Mouse (Mus musculus) lung, embryonic 16.5 days (tissue): ENCODE data around the gene Wfdc12. TPM values are rescaled to one million over a fixed set of nuclear protein-coding genes. Genes with fewer than 3 reads are reported as not detected.

Source experiments
- ATAC-seq: fragments of 200-750 bp; cut with Nextera tagmentation; 2 replicates; pipeline ENCODE4 v1.8.0; 2017; ENCODE audit warnings: low read depth, mild to moderate bottlenecking, moderate library complexity
- H3K27ac ChIP-seq: fragments of 300-500 bp; sonication (generic); 2 replicates; pipeline ENCODE4 v1.5.1; 2014; ENCODE audit warnings: mild to moderate bottlenecking, control low read depth, low read length
- H3K27me3 ChIP-seq: fragments of 300-500 bp; sonication (generic); 2 replicates; pipeline ENCODE4 v1.6.1; 2014; ENCODE audit warnings: low read depth, low read length, mixed read lengths; ENCODE audit not compliant: control insufficient read depth, insufficient read depth
- H3K36me3 ChIP-seq: fragments of 300-500 bp; sonication (generic); 2 replicates; pipeline ENCODE4 v1.6.1; 2014; ENCODE audit warnings: low read length; ENCODE audit not compliant: control insufficient read depth, insufficient read depth
- H3K4me1 ChIP-seq: fragments of 300-500 bp; sonication (generic); replicated peaks from 2 replicates; pipeline ENCODE4 v1.6.1; 2014; ENCODE audit warnings: low read length, mixed read lengths; ENCODE audit not compliant: control insufficient read depth, insufficient read depth
- H3K4me2 ChIP-seq: fragments of 300-500 bp; sonication (generic); 2 replicates; pipeline ENCODE4 v1.6.1; 2014; ENCODE audit warnings: low read depth, low read length, control low read depth
- H3K4me3 ChIP-seq: fragments of 300-500 bp; sonication (generic); 2 replicates; pipeline ENCODE4 v1.5.1; 2014; ENCODE audit warnings: mild to moderate bottlenecking, low read length, control low read depth
- H3K9ac ChIP-seq: fragments of 300-500 bp; sonication (generic); 2 replicates; pipeline ENCODE4 v1.6.1; 2014; ENCODE audit warnings: low read length, control low read depth
- H3K9me3 ChIP-seq: fragments of 300-500 bp; sonication (generic); 2 replicates; pipeline ENCODE4 v1.6.1; 2016; ENCODE audit warnings: low read length; ENCODE audit not compliant: control insufficient read depth
- WGBS: fragments of 180-500 bp; shearing (Covaris S2); extraction: QIAGEN DNeasy Blood & Tissue Kit; methylation state at CpG from one replicate; pipeline ENCODE4 v1.1.7; 2014; 5-methylcytosine and 5-hydroxymethylcytosine counted together
- polyA plus RNA-seq: library from polyadenylated mRNA; unstranded; fragments of >200 nt; fragmentation: Nextera tagmentation; extraction: Ambion mirVana; gene quantifications from 2 replicates; pipeline ENCODE4 v1.2.1, GENCODE M21; 2015

The Wfdc12 gene
- polyA plus RNA-seq, 1 experiment from 2014 or later, result 0.34 TPM

GRCm38 (mm10) chr2:164168571-164168946, 21.8 kb downstream of the Wfdc12 start:
- Histone ChIP-seq H3K4me1 (peaks cover 12% of the 10 kb centered on the region), H3K4me3 (peak overlapping the region; percentile 39), H3K27ac (no peak overlapping the region), H3K9me3 (no peaks in the 10 kb centered on the region), H3K36me3 (no peaks in the 10 kb centered on the region), H3K27me3 (peaks cover 59% of the 10 kb centered on the region), H3K9ac (no peak overlapping the region), H3K4me2 (peak overlapping the region; percentile 54)
- peak; percentile 70 for ATAC-seq
- WGBS, result 10% methylated on average over 42 of the region's 42 CpGs

DNA sequence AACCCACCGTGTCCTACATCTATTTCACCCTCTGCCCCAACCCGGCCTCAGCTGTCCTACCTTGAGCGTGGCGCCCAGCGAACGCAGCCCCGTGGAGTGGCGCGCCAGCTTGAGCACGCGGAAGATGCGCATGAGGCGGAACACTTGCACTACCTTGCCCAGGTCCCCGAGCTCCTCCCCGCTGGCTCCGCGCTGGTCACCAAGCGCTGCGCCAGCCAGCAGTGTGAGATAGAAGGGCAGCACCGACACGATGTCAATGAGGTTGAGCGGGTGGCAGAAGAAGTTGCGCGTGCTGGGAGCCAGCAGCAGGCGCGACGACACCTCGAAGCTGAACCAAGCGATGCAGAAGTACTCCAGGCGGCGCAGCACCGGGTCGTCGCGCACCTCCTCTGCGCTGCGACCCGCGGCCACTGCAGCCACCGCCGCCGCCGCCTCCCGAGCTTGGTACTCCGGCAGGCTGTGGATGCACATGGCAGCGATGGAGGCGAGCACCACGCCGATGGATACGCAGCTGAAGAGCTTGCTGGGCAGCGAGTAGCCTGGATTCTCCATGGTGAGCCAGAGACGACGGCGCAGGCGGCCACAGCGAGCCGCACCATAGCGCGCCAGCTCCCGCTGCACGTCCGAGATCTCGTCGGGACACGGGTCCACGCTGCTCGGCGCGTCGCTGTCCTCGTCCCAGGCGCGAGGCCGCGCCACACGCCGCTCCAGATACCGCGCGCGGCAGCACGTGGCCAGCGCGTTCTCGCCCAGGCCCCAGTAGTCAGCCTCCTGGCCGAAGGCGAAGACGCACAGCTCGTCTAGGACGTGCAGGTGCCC, 22.4 kb downstream of the Wfdc12 start:
- no peak overlapping the region for H3K9ac ChIP-seq

GRCm38 (mm10) chr2:164164941-164165340, 25.5 kb downstream of the Wfdc12 start:
- Histone ChIP-seq H3K4me3 (no peak overlapping the region), H3K27ac (no peak overlapping the region), H3K4me2 (no peak overlapping the region), H3K27me3 (peaks cover 39% of the 10 kb centered on the region), H3K9me3 (no peaks in the 10 kb centered on the region), H3K4me1 (peaks cover 7% of the 10 kb centered on the region), H3K36me3 (no peaks in the 10 kb centered on the region), H3K9ac (no peak overlapping the region)
- no peak for ATAC-seq
- WGBS, result 89% methylated on average over 5 of the region's 5 CpGs

More for the DNA sequence above, 22.4 kb downstream of the Wfdc12 start:
- ATAC-seq, result peak; percentile 36
- Histone ChIP-seq H3K4me2 (peak overlapping the region; percentile 54), H3K4me3 (peak overlapping the region; percentile 39), H3K27me3 (peaks cover 59% of the 10 kb centered on the region), H3K36me3 (no peaks in the 10 kb centered on the region), H3K27ac (no peak overlapping the region), H3K4me1 (peaks cover 12% of the 10 kb centered on the region), H3K9me3 (no peaks in the 10 kb centered on the region)
- 9% methylated on average over 90 of the region's 90 CpGs for WGBS

GRCm38 (mm10) chr2:164161515-164162055, 28.8 kb downstream of the Wfdc12 start:
- Histone ChIP-seq H3K27ac (no peak overlapping the region), H3K4me2 (no peak overlapping the region), H3K27me3 (peaks cover 6% of the 10 kb centered on the region), H3K4me3 (no peak overlapping the region), H3K4me1 (no peaks in the 10 kb centered on the region), H3K9ac (no peak overlapping the region), H3K9me3 (no peaks in the 10 kb centered on the region), H3K36me3 (no peaks in the 10 kb centered on the region)
- WGBS, result 69% methylated on average over 11 of the region's 11 CpGs
- ATAC-seq, result no peak

DNA sequence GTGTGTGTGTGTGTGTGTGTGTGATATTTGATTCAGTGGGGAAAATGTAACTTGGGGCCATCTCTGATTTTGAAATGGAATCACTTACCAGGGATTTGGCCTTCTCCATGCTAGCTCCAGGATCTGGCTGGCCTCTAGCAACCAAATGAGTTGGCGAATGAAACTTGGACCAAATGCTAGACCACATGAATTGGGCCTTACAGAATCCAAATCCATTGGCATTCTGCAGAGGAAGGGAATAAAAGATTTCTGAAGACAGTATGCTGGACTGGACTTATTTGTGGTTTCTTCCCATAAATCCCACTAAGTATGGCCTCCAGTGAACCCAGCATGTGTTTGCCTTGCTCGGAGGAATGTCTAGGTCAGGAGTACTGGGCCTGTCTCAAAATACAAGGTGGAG, 31.6 kb downstream of the Wfdc12 start:
- Histone ChIP-seq H3K9ac (no peak overlapping the region), H3K27me3 (no peaks in the 10 kb centered on the region), H3K4me3 (no peak overlapping the region), H3K4me1 (no peaks in the 10 kb centered on the region), H3K9me3 (no peaks in the 10 kb centered on the region), H3K27ac (no peak overlapping the region), H3K36me3 (peaks cover 2% of the 10 kb centered on the region; the same call in 1 of the 2 replicates), H3K4me2 (no peak overlapping the region)
- 77% methylated on average over 2 of the region's 2 CpGs for WGBS
- no peak for ATAC-seq

DNA sequence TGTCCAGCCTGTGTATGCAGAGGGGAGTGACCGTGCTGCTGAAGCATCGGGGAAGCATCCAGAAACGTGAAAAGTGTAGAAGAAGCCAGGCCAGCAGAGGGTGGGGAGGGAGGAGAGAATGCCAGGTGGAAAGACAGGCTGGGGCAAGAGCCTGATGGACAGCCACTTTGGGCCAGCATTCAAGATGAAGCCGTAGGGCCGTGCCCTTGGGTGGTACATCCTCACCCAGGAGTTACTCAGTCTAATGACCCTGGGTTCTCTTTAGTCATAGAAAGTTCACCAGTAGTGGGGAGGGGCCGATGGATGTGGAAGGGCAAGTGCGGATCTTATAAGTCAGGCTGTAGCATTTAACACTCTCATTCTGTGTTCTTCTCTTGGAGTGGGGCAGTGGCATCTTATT, 34.2 kb downstream of the Wfdc12 start:
- H3K36me3 ChIP-seq, result peaks cover 10% of the 10 kb centered on the region; the same call in 1 of the 2 replicates
- no peak overlapping the region for H3K27ac ChIP-seq
- H3K9ac ChIP-seq, result no peak overlapping the region
- H3K4me2 ChIP-seq, result no peak overlapping the region
- 78% methylated on average over 7 of the region's 7 CpGs for WGBS
- H3K4me3 ChIP-seq, result no peak overlapping the region
- H3K9me3 ChIP-seq, result no peaks in the 10 kb centered on the region
- H3K4me1 ChIP-seq, result no peaks in the 10 kb centered on the region
- no peak for ATAC-seq
- no peaks in the 10 kb centered on the region for H3K27me3 ChIP-seq

- Histone ChIP-seq H3K9ac (no peak overlapping the region), H3K4me3 (no peak overlapping the region), H3K27ac (no peak overlapping the region), H3K4me2 (no peak overlapping the region), H3K9me3 (no peaks in the 10 kb centered on the region), H3K27me3 (no peaks in the 10 kb centered on the region), H3K4me1 (no peaks in the 10 kb centered on the region), H3K36me3 (peaks cover 10% of the 10 kb centered on the region; the same call in 1 of the 2 replicates)
- ATAC-seq, result no peak
- 90% methylated on average over 10 of the region's 10 CpGs for WGBS
These were observed 36.4 kb downstream of the Wfdc12 start for GRCm38 (mm10) chr2:164154007-164154406.

DNA sequence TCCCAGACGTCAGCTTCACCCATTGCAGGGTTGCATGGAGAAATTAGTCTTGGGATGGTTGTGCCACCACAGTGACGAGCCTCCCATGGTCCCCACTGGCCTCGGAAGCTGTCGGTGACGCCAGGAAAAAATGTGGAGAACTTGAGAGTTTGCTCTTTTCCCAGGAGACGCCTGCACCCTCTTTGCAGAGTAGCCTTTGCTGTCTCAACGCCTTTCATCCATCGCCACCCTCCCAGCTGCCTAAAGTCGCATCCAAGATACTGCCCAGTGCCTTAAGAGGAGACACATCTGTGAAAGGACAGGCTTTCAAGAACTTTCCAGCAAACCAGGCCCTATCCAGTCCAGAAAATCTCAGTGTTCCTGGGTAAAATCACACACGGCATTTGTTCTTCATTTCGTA, 38.1 kb downstream of the Wfdc12 start:
- H3K9ac ChIP-seq, result no peak overlapping the region
- 76% methylated on average over 11 of the region's 11 CpGs for WGBS
- no peak for ATAC-seq
- no peaks in the 10 kb centered on the region for H3K27me3 ChIP-seq
- no peak overlapping the region for H3K27ac ChIP-seq
- H3K9me3 ChIP-seq, result no peaks in the 10 kb centered on the region
- no peaks in the 10 kb centered on the region for H3K4me1 ChIP-seq
- no peak overlapping the region for H3K4me3 ChIP-seq
- no peak overlapping the region for H3K4me2 ChIP-seq
- H3K36me3 ChIP-seq, result peaks cover 10% of the 10 kb centered on the region; the same call in 1 of the 2 replicates

- Histone ChIP-seq H3K4me3 (no peak overlapping the region), H3K9ac (no peak overlapping the region), H3K36me3 (peaks cover 10% of the 10 kb centered on the region; the same call in 1 of the 2 replicates), H3K4me2 (no peak overlapping the region), H3K9me3 (no peaks in the 10 kb centered on the region), H3K27me3 (no peaks in the 10 kb centered on the region), H3K4me1 (no peaks in the 10 kb centered on the region), H3K27ac (no peak overlapping the region)
- 44% methylated on average over 14 of the region's 14 CpGs for WGBS
- ATAC-seq, result peak; percentile 26; the same call in 1 of the 2 replicates
These were observed 40.2 kb downstream of the Wfdc12 start for GRCm38 (mm10) chr2:164150086-164150760.
